Mouse (Mus musculus): ENCODE results near the gene Gmds. TPM values are rescaled to one million over a fixed set of nuclear protein-coding genes. Genes with fewer than 3 reads are reported as not detected.
A peak's percentile ranks its signal among the peaks of the same experiment; 100 is the strongest.

Gene Gmds
- total and polyA plus RNA-seq, 2 experiments: 3.2 to 3.5 TPM

GRCm38 (mm10) chr13:32269757-32270156 lies 68.8 kb downstream of the Gmds start:
- Histone ChIP-seq H3K4me3 (ENCODE audit: insufficient read depth, low read depth, low read length) (no peak overlapping the region), H3K27me3 (ENCODE audit: control insufficient read depth, insufficient read depth, low read length) (no peaks in the 10 kb centered on the region), H3K9ac (ENCODE audit: low read depth, low read length) (no peak overlapping the region), H3K4me1 (ENCODE audit: control insufficient read depth, insufficient read depth, low read length) (no peaks in the 10 kb centered on the region), H3K79me2 (ENCODE audit: control insufficient read depth, insufficient read depth, low read length) (no peaks in the 10 kb centered on the region), H3K27ac (replicated peaks; ENCODE audit: insufficient read depth, low read depth, low read length) (no peak overlapping the region), H3K36me3 (ENCODE audit: control insufficient read depth, insufficient read depth, low read length) (no peaks in the 10 kb centered on the region)
- DNase-seq (ENCODE audit: extremely low read depth, low read depth, low spot score): no peak
- TF ChIP-seq POLR2A (IDR thresholded peaks at IDR 0.05; ENCODE audit: extremely low read depth, insufficient read depth, low read length): no peak
- no peak for TF ChIP-seq CTCF (IDR thresholded peaks at IDR 0.05; ENCODE audit: low read depth, low read length)
- 75% methylated on average over 2 of the region's 2 CpGs for WGBS

GRCm38 (mm10) chr13:32269261-32269660 lies 69.3 kb downstream of the Gmds start:
- no peaks in the 10 kb centered on the region for H3K36me3 ChIP-seq (ENCODE audit: control insufficient read depth, insufficient read depth, low read length)
- no peaks in the 10 kb centered on the region for H3K4me1 ChIP-seq (ENCODE audit: control insufficient read depth, insufficient read depth, low read length)
- no peak overlapping the region for H3K27ac ChIP-seq (replicated peaks; ENCODE audit: insufficient read depth, low read depth, low read length)
- no peak for TF ChIP-seq POLR2A (IDR thresholded peaks at IDR 0.05; ENCODE audit: extremely low read depth, insufficient read depth, low read length)
- TF ChIP-seq CTCF (IDR thresholded peaks at IDR 0.05; ENCODE audit: low read depth, low read length): no peak
- H3K9ac ChIP-seq (ENCODE audit: low read depth, low read length): no peak overlapping the region
- H3K79me2 ChIP-seq (ENCODE audit: control insufficient read depth, insufficient read depth, low read length): no peaks in the 10 kb centered on the region
- H3K4me3 ChIP-seq (ENCODE audit: insufficient read depth, low read depth, low read length): no peak overlapping the region
- WGBS: 79% methylated on average over 2 of the region's 2 CpGs
- H3K27me3 ChIP-seq (ENCODE audit: control insufficient read depth, insufficient read depth, low read length): no peaks in the 10 kb centered on the region
- no peak for DNase-seq (ENCODE audit: extremely low read depth, low read depth, low spot score)

- TF ChIP-seq POLR2A (IDR thresholded peaks at IDR 0.05; ENCODE audit: extremely low read depth, insufficient read depth, low read length): no peak
- no peak for TF ChIP-seq CTCF (IDR thresholded peaks at IDR 0.05; ENCODE audit: low read depth, low read length)
- no peaks in the 10 kb centered on the region for H3K4me1 ChIP-seq (ENCODE audit: control insufficient read depth, insufficient read depth, low read length)
- WGBS: 58% methylated on average over 3 of the region's 3 CpGs
- no peaks in the 10 kb centered on the region for H3K36me3 ChIP-seq (ENCODE audit: control insufficient read depth, insufficient read depth, low read length)
- H3K27ac ChIP-seq (replicated peaks; ENCODE audit: insufficient read depth, low read depth, low read length): no peak overlapping the region
- H3K79me2 ChIP-seq (ENCODE audit: control insufficient read depth, insufficient read depth, low read length): no peaks in the 10 kb centered on the region
- DNase-seq (ENCODE audit: extremely low read depth, low read depth, low spot score): no peak
- H3K4me3 ChIP-seq (ENCODE audit: insufficient read depth, low read depth, low read length): no peak overlapping the region
- no peak overlapping the region for H3K9ac ChIP-seq (ENCODE audit: low read depth, low read length)
- no peaks in the 10 kb centered on the region for H3K27me3 ChIP-seq (ENCODE audit: control insufficient read depth, insufficient read depth, low read length)
Measured at GRCm38 (mm10) chr13:32268284-32268683, 70.3 kb downstream of the Gmds start.

GRCm38 (mm10) chr13:32267184-32267775 lies 71.3 kb downstream of the Gmds start:
- H3K27me3 ChIP-seq (ENCODE audit: control insufficient read depth, insufficient read depth, low read length): no peaks in the 10 kb centered on the region
- WGBS: 27% methylated on average over 2 of the region's 2 CpGs
- H3K4me3 ChIP-seq (ENCODE audit: insufficient read depth, low read depth, low read length): no peak overlapping the region
- H3K27ac ChIP-seq (replicated peaks; ENCODE audit: insufficient read depth, low read depth, low read length): no peak overlapping the region
- no peaks in the 10 kb centered on the region for H3K36me3 ChIP-seq (ENCODE audit: control insufficient read depth, insufficient read depth, low read length)
- no peaks in the 10 kb centered on the region for H3K4me1 ChIP-seq (ENCODE audit: control insufficient read depth, insufficient read depth, low read length)
- no peaks in the 10 kb centered on the region for H3K79me2 ChIP-seq (ENCODE audit: control insufficient read depth, insufficient read depth, low read length)
- peak; percentile 2 for DNase-seq (ENCODE audit: extremely low read depth, low read depth, low spot score)
- no peak for TF ChIP-seq POLR2A (IDR thresholded peaks at IDR 0.05; ENCODE audit: extremely low read depth, insufficient read depth, low read length)
- TF ChIP-seq CTCF (IDR thresholded peaks at IDR 0.05; ENCODE audit: low read depth, low read length): no peak
- no peak overlapping the region for H3K9ac ChIP-seq (ENCODE audit: low read depth, low read length)

GRCm38 (mm10) chr13:32266721-32267120 lies 71.8 kb downstream of the Gmds start:
- Histone ChIP-seq H3K4me3 (ENCODE audit: insufficient read depth, low read depth, low read length) (no peak overlapping the region), H3K79me2 (ENCODE audit: control insufficient read depth, insufficient read depth, low read length) (no peaks in the 10 kb centered on the region), H3K36me3 (ENCODE audit: control insufficient read depth, insufficient read depth, low read length) (no peaks in the 10 kb centered on the region), H3K9ac (ENCODE audit: low read depth, low read length) (no peak overlapping the region), H3K27me3 (ENCODE audit: control insufficient read depth, insufficient read depth, low read length) (no peaks in the 10 kb centered on the region), H3K27ac (replicated peaks; ENCODE audit: insufficient read depth, low read depth, low read length) (no peak overlapping the region), H3K4me1 (ENCODE audit: control insufficient read depth, insufficient read depth, low read length) (no peaks in the 10 kb centered on the region)
- TF ChIP-seq CTCF (IDR thresholded peaks at IDR 0.05; ENCODE audit: low read depth, low read length): no peak
- DNase-seq (ENCODE audit: extremely low read depth, low read depth, low spot score): no peak
- 52% methylated on average over 3 of the region's 3 CpGs for WGBS

GRCm38 (mm10) chr13:32256121-32256520 lies 82.4 kb downstream of the Gmds start:
- H3K79me2 ChIP-seq (ENCODE audit: control insufficient read depth, insufficient read depth, low read length): no peaks in the 10 kb centered on the region
- no peaks in the 10 kb centered on the region for H3K36me3 ChIP-seq (ENCODE audit: control insufficient read depth, insufficient read depth, low read length)
- H3K4me1 ChIP-seq (ENCODE audit: control insufficient read depth, insufficient read depth, low read length): no peaks in the 10 kb centered on the region
- TF ChIP-seq CTCF (IDR thresholded peaks at IDR 0.05; ENCODE audit: low read depth, low read length): no peak
- TF ChIP-seq POLR2A (IDR thresholded peaks at IDR 0.05; ENCODE audit: extremely low read depth, insufficient read depth, low read length): no peak
- no peaks in the 10 kb centered on the region for H3K27me3 ChIP-seq (ENCODE audit: control insufficient read depth, insufficient read depth, low read length)
- 32% methylated on average over 2 of the region's 2 CpGs for WGBS
- DNase-seq (ENCODE audit: extremely low read depth, low read depth, low spot score): no peak
- H3K9ac ChIP-seq (ENCODE audit: low read depth, low read length): no peak overlapping the region
- no peak overlapping the region for H3K4me3 ChIP-seq (ENCODE audit: insufficient read depth, low read depth, low read length)
- H3K27ac ChIP-seq (replicated peaks; ENCODE audit: insufficient read depth, low read depth, low read length): no peak overlapping the region
